Mouse (Mus musculus) embryonic facial prominence, embryonic 15.5 days (tissue): ENCODE results near the gene Rmi2. TPM values are rescaled to one million over a fixed set of nuclear protein-coding genes. Genes with fewer than 3 reads are reported as not detected.

Source experiments
- ATAC-seq: fragments of 200-750 bp; cut with Nextera tagmentation; 2 replicates; pipeline ENCODE4 v1.8.0; 2017; ENCODE audit warnings: low read depth, moderate TSS enrichment; ENCODE audit not compliant: insufficient number of reproducible peaks, low FRiP score, low TSS enrichment
- H3K27ac ChIP-seq: fragments of 300-500 bp; sonication (generic); replicated peaks from 2 replicates; pipeline ENCODE4 v1.5.1; 2015; ENCODE audit warnings: mild to moderate bottlenecking, inconsistent platforms
- H3K27me3 ChIP-seq: fragments of 300-500 bp; sonication (generic); 2 replicates; pipeline ENCODE4 v1.6.1; 2015; ENCODE audit warnings: inconsistent platforms
- H3K36me3 ChIP-seq: fragments of 300-500 bp; sonication (generic); 2 replicates; pipeline ENCODE4 v1.6.1; 2015; ENCODE audit warnings: mild to moderate bottlenecking, inconsistent platforms
- H3K4me1 ChIP-seq: fragments of 300-500 bp; sonication (generic); 2 replicates; pipeline ENCODE4 v1.6.1; 2015; ENCODE audit warnings: inconsistent platforms
- H3K4me2 ChIP-seq: fragments of 300-500 bp; sonication (generic); replicated peaks from 2 replicates; pipeline ENCODE4 v1.6.1; 2015; ENCODE audit warnings: mild to moderate bottlenecking, inconsistent platforms
- H3K4me3 ChIP-seq: fragments of 300-500 bp; sonication (generic); replicated peaks from 2 replicates; pipeline ENCODE4 v1.5.1; 2015; ENCODE audit warnings: mild to moderate bottlenecking, inconsistent platforms
- H3K9ac ChIP-seq: fragments of 300-500 bp; sonication (generic); 2 replicates; pipeline ENCODE4 v1.6.1; 2015; ENCODE audit warnings: inconsistent platforms
- H3K9me3 ChIP-seq: fragments of 300-500 bp; sonication (generic); replicated peaks from 2 replicates; pipeline ENCODE4 v1.6.1; 2016; ENCODE audit warnings: inconsistent platforms
- WGBS: fragments of 180-500 bp; shearing (Covaris S2); methylation state at CpG from one replicate; pipeline ENCODE4 v1.1.7; 2015; 5-methylcytosine and 5-hydroxymethylcytosine counted together
- polyA plus RNA-seq: library from polyadenylated mRNA; unstranded; fragments of >200 nt; fragmentation: Nextera tagmentation; extraction: Ambion mirVana; gene quantifications from 2 replicates; pipeline ENCODE4 v1.2.1, GENCODE M21; 2015

Rmi2 gene
- polyA plus RNA-seq, 1 experiment from 2014 or later = 3.0 TPM

DNA sequence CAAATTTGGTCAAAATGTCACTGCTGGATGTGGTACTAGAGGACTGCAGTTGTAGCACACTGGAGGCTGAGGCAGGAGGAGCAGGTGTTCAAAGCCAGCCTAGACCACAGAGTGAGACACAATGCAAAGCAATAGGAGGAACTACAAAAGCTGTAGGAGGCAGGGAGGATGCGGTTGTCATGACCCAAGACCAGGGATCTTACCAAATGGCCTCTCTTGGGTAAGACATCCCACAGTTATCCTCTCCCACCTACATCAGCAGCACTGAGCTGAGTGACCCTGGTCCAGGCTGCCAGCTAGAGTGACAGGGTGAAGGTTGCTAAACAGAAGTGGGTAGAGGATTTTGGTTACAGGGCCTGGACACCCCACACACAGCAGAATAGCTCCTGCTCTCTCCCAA, 92.2 kb downstream of the Rmi2 start:
- Histone ChIP-seq H3K36me3 (no peaks in the 10 kb centered on the region), H3K27me3 (no peaks in the 10 kb centered on the region), H3K4me3 (no peak overlapping the region), H3K27ac (no peak overlapping the region), H3K4me1 (peaks cover 7% of the 10 kb centered on the region; the same call in 1 of the 2 replicates), H3K9me3 (0 out of 2 replicates have a peak, but pooled peaks cover 6% of the 10 kb centered on the region), H3K4me2 (no peak overlapping the region), H3K9ac (no peak overlapping the region)
- no peak for ATAC-seq
- 94% methylated on average over 1 of the region's 1 CpGs for WGBS

DNA sequence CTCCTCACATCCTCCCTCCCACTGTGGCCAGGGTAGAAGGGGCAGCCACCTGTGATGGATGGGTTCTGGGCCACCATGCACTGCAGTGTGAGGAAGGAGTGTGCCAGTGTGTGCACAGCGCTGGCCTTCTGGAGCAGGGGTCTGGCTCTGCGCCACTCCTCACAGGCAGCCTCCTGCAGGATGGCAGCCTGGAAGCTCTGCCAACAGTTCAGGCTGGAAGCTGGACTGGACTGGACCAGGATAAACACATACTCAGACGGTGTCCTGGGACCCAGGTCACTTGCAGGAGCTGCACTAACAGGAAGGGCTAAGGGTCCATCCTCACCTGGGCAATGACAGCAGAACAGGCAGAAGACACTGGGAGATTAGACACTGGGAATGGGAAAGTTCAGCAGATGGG, 98.5 kb downstream of the Rmi2 start:
- Histone ChIP-seq H3K36me3 (no peaks in the 10 kb centered on the region), H3K9ac (no peak overlapping the region), H3K27ac (no peak overlapping the region), H3K4me3 (no peak overlapping the region), H3K9me3 (0 out of 2 replicates have a peak, but pooled peaks cover 6% of the 10 kb centered on the region), H3K4me2 (no peak overlapping the region), H3K4me1 (no peaks in the 10 kb centered on the region), H3K27me3 (no peaks in the 10 kb centered on the region)
- ATAC-seq = no peak
- WGBS = 73% methylated on average over 3 of the region's 3 CpGs

DNA sequence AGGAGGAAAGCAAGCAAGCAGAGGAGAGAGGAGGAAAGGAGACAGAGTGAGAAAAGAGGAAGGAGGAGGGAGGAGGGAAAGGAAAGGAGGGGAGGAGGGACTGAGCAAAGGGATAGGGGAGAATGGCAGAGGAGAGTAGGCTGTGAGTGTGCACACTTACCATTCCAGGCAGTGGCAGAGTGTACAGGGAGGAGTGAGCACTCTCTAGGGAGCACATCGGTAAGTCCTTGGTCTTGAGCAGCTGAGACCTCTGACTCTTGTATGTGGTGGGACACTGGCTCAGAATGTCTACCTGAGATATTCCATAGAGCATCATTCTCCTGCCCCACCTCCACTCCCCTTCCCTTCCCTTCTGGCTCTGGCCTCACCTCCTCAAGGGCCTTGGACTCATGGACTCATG, 99.2 kb downstream of the Rmi2 start:
- H3K36me3 ChIP-seq = no peaks in the 10 kb centered on the region

DNA sequence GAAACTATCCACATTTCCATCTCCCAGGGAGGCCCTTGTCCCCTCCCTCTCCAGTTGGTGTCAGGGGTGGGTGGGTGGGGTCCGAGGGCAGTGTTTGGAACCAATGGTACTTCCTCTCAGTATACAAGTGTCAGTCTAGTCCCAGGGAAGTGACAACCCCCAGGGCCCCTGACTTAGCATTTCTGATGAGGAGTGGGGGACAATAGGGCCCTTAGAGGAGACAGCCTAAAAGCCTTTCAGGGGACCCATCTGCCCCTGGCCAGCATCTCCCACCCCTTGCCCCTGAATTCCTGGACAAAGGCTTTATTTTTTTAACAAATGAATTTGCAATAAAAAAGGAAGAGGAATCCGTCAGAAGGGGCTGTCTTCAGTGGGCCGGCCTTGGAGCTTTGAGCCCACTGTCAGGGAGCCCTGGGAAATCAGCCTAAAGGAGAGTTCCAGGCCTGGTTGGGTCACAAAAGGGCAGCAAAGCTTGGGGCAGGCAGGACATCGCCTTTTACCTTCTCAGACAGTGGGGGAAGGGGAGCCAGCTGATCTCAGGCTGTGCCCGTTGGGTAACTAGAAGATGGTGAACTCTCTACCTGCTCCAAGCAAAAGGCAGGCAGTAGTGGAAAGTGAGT, 102.0 kb downstream of the Rmi2 start:
- no peak overlapping the region for H3K9ac ChIP-seq
- WGBS = 48% methylated on average over 5 of the region's 5 CpGs
- H3K27me3 ChIP-seq = no peaks in the 10 kb centered on the region
- H3K9me3 ChIP-seq = no peaks in the 10 kb centered on the region
- no peak overlapping the region for H3K4me3 ChIP-seq
- H3K27ac ChIP-seq = no peak overlapping the region
- H3K4me2 ChIP-seq = no peak overlapping the region
- H3K4me1 ChIP-seq = no peaks in the 10 kb centered on the region
- ATAC-seq = no peak
- H3K36me3 ChIP-seq = no peaks in the 10 kb centered on the region

More for the DNA sequence above, 99.2 kb downstream of the Rmi2 start:
- 0 out of 2 replicates have a peak, but pooled peaks have one; percentile 51 for ATAC-seq
- no peak overlapping the region for H3K9ac ChIP-seq
- H3K4me2 ChIP-seq = no peak overlapping the region
- no peaks in the 10 kb centered on the region for H3K27me3 ChIP-seq
- H3K4me1 ChIP-seq = no peaks in the 10 kb centered on the region
- 0 out of 2 replicates have a peak, but pooled peaks cover 6% of the 10 kb centered on the region for H3K9me3 ChIP-seq
- H3K27ac ChIP-seq = no peak overlapping the region
- H3K4me3 ChIP-seq = no peak overlapping the region
- 83% methylated on average over 1 of the region's 1 CpGs for WGBS

DNA sequence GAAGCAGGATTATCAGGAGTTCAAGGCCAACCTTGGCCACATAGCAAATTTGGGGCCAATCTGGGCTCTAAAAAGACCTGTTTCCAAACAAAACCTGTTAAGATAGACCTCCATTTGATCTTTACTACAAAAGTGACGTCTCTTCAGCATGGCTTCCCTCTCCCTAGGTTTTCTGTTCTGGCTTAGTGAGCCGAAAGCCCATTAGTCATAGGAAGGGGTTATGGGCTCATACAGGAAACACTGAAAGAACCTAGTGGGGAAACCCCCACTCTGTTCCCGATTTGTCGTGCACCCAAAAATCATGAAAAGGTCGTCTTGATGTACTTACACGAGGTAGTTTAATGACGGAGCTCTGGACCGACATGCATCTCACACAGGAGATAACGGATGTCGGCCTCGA, 102.6 kb downstream of the Rmi2 start:
- Histone ChIP-seq H3K4me2 (no peak overlapping the region), H3K4me1 (no peaks in the 10 kb centered on the region), H3K9ac (no peak overlapping the region), H3K36me3 (no peaks in the 10 kb centered on the region), H3K4me3 (no peak overlapping the region), H3K27ac (no peak overlapping the region), H3K27me3 (no peaks in the 10 kb centered on the region), H3K9me3 (no peaks in the 10 kb centered on the region)
- ATAC-seq = no peak
- WGBS = 85% methylated on average over 11 of the region's 11 CpGs

DNA sequence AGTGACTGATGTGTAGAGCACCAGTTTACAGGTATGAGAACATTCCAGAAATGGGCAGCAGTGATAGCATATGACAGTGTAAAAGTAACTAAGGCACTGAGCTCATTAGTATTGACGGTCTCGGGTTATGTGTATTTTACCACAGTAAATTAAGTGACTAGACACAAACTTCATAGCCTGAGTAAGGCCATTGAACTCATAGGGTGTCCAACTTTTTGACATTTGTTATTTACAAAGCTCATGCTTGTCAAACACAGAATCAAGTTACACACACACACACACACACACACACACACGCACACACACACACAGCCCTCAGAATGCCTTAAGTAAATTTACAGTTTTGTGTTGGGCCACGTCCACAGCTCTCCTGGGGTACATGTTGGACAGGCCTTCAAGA, 105.1 kb downstream of the Rmi2 start:
- H3K4me3 ChIP-seq = no peak overlapping the region
- WGBS = 79% methylated on average over 4 of the region's 4 CpGs
- H3K4me2 ChIP-seq = no peak overlapping the region
- no peak overlapping the region for H3K27ac ChIP-seq
- no peaks in the 10 kb centered on the region for H3K9me3 ChIP-seq
- no peaks in the 10 kb centered on the region for H3K36me3 ChIP-seq
- no peak for ATAC-seq
- H3K27me3 ChIP-seq = no peaks in the 10 kb centered on the region
- H3K9ac ChIP-seq = no peak overlapping the region
- H3K4me1 ChIP-seq = no peaks in the 10 kb centered on the region

DNA sequence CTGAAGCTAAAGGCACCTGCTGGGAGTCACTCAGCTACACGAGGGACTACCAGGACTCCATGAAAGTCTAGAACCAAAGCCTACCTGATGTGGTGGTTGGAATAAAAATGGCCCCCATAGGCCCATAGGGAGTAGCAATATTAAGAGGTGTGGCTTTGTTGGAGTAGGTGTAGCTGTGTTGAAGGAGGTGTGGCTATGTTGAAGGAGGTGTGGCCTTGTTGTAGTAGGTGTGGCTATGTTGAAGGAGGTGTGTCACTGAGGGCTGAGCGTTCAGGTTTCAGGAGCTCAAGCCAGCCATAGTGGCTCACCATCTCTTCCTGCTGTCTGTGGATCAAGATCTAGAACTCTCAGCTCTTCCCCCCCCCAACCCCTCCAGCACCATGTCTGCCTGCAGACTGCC, 105.8 kb downstream of the Rmi2 start:
- Histone ChIP-seq H3K36me3 (no peaks in the 10 kb centered on the region), H3K4me3 (no peak overlapping the region), H3K27me3 (no peaks in the 10 kb centered on the region), H3K4me2 (no peak overlapping the region), H3K9ac (no peak overlapping the region), H3K4me1 (peaks cover 4% of the 10 kb centered on the region; the same call in 1 of the 2 replicates), H3K27ac (no peak overlapping the region), H3K9me3 (no peaks in the 10 kb centered on the region)
- ATAC-seq = no peak
- WGBS = 80% methylated on average over 2 of the region's 2 CpGs

Other genes starting within 250 kb of the Rmi2 start
- 15.3 and 15.4 TPM in 2 replicates for gene Socs1, start 49.5 kb upstream of the Rmi2 start, polyA plus RNA-seq
- not detected in 2 replicates for gene Tnp2, start 46.4 kb upstream of the Rmi2 start, polyA plus RNA-seq
- gene Prm3, start 44.1 kb upstream of the Rmi2 start, polyA plus RNA-seq = not detected in 2 replicates
- not detected in 2 replicates for gene Prm2, start 38.9 kb upstream of the Rmi2 start, polyA plus RNA-seq
- not detected in 2 replicates for gene Prm1, start 29.2 kb upstream of the Rmi2 start, polyA plus RNA-seq
- not detected in 2 replicates for gene Gm11172, start 22.1 kb upstream of the Rmi2 start, polyA plus RNA-seq
- 43.4 and 44.4 TPM in 2 replicates for gene Snn, start 225.9 kb downstream of the Rmi2 start, polyA plus RNA-seq
- 107 and 110 TPM in 2 replicates for gene Litaf, start 231.1 kb downstream of the Rmi2 start, polyA plus RNA-seq